Mouse (Mus musculus) megakaryocyte, adult 5-6 weeks (primary cell): ENCODE results near the gene 4933402J07Rik. TPM values are rescaled to one million over a fixed set of nuclear protein-coding genes. Genes with fewer than 3 reads are reported as not detected.
A peak's percentile ranks its signal among the peaks of the same experiment; 100 is the strongest.

Experiments used
- ATAC-seq: 2 replicates; pipeline ENCODE4 v1.8.0; 2016; ENCODE audit warnings: mild to moderate bottlenecking, inconsistent platforms; ENCODE audit not compliant: poor library complexity, severe bottlenecking
- total RNA-seq, 2 experiments: library from RNA; stranded (forward) in 1 of 2; stranded (reverse) in 1 of 2; fragments of 153-499, 151-499 nt in 1 of 2; fragments of 221-1000, 200-1000 nt in 1 of 2; gene quantifications; 2 replicates each; pipeline versions ENCODE4 v1.2.3 to v1.2.4; 2015 to 2017

The 4933402J07Rik gene
- total RNA-seq (2015) (not detected in 2 replicates), total RNA-seq (2017) (not detected in 2 replicates)

DNA sequence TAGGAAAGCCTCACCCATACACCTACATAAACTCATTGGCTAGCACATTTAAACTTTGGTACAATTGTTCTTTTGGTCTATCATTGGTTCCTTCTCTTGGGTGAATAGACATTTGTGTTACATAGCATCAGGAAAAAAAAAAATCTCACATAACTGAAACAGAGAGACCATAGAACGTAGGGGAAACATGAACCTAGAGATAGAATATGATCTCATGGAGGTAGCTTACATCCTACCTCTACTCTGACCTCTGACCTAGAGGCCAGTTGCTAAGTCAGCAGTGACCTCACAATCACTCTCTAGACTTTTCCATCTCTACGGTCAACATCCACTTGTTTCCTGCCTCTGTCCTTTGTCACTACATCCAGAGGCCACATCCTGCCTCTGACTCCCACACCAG, at the start of gene 4933402J07Rik:
Gene 4933402J07Rik (plus strand): TSS at position 301 of the 400 bp plus-strand sequence.
- no peak for ATAC-seq

DNA sequence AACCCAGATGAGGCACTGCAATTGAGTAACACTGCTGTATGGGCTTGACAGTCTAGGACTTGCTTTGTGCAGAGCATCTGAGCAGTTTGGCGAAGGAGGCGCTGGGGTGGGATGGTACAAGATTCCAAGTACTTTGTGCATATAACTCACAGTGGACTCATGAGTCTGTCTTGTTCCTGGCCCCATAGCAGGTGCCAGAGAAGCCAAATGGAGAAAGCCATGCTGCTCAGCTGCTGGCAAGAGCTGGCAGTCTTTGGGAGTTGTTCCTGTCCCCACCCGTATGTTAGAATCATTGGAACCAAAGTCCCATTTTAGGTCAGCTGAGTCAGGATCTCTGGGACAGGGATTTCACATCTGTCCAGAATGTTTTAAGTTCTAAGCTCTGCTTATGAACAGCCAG, 46.5 kb upstream of the 4933402J07Rik start:
- no peak for ATAC-seq

DNA sequence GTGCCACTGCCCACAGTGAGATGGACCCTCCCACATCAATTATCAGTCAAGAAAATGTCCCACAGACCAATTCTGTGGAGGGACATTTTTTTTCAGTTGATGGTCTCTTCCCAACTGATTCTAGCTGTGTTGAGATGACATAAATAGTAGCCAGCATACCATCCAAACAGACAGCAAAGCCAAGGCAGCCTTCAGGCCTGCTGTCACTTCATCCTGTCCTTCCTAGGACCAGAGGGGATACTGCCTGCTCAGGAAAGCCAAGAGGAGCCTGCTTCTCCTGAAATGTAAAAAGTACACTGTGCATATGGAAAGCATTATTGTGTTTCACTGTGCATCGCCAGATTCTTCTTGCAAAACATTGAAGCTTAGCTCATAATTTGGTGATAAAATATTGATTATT, 38.6 kb upstream of the 4933402J07Rik start:
- no peak for ATAC-seq

DNA sequence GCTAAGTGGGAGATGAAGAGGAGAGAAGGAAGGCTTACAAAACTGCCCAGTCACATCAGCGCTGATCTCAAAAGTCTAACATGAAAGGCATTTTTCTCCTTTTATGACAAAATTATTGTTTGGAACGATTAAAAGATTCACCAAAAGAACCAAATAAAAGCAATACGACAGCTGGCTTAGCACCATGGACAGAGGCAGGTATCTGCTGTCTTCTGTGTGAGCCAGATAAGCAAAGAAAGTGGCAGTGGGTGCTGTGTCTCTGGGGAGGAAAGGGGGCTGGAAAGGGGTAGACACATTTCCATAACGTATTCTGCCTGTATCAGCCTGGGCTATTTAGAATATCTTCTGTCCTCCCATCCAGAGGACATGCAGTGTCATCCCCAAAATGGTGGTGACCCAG, 32.5 kb upstream of the 4933402J07Rik start:
- ATAC-seq, result no peak

DNA sequence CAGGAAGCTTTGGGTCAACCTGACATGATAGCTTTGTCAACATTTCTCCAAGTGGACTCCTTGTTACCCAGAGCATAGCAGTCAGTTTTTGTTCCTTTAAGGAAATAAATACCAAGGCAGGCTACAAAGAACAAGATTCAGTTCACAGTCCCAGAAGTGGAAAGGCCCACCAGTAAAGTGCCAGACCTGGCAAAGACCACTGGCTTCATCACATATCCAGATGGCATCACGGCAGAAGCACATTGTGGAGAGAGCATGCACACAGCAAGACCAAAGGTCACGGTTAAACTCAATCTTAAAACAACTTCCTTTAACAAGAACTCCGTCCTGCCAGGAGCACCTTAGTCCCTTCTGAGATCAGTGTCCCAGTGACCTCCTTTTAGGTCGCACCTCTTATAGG, 30.2 kb upstream of the 4933402J07Rik start:
- no peak for ATAC-seq

DNA sequence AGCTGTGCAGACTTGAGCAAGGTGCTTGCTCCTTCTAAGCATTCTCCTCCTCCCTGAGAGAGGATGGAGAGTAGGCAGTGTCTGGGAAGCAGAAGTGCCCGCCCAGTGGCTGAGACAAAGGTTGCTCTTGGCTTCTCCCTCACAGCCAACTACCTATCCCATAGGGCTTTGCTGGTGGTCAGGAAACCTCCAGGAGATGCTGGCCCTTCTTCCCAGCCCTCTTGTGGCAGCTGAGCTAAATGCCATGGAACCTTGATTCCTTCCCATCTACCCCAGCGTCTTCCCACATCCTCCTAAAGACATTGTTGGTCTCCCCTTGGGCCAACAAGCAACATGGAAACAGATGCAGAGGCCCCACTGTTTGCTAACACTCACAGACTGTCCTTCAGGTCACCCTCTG, 28.8 kb upstream of the 4933402J07Rik start:
- no peak for ATAC-seq

DNA sequence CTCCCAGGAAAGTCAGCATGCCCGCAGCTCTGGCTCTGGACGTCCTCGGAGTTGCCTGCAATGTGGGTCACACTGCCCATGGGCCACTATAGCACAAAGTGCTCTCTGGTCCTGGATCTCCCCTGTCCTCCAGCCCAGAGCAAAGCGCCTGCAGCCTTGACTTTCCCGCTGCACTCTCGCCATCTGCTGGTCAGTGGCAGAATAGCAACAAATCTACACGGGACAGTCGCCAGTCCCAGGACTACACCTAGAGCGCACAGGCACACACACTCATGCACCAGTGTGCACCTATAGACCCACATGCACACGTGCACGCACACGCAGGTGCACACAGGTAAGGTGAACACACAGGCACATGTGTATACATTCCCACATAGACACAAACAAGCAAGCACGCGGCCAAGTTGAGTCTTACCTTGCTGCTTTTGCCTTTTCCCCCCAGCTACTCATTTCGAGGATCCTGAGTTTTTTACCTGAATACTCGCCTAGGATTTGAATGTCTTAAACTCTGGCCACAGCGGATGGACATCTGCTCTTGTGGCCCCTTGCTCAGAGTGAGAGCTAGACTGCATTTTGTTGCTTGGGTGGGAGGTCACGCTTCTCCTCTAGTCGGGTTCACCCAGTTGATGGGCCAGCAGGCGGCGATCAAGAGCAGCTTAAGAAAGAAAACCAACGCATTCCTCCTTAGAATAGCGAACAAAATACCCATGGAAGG, 26.9 kb upstream of the 4933402J07Rik start:
- peak; percentile 64 for ATAC-seq

DNA sequence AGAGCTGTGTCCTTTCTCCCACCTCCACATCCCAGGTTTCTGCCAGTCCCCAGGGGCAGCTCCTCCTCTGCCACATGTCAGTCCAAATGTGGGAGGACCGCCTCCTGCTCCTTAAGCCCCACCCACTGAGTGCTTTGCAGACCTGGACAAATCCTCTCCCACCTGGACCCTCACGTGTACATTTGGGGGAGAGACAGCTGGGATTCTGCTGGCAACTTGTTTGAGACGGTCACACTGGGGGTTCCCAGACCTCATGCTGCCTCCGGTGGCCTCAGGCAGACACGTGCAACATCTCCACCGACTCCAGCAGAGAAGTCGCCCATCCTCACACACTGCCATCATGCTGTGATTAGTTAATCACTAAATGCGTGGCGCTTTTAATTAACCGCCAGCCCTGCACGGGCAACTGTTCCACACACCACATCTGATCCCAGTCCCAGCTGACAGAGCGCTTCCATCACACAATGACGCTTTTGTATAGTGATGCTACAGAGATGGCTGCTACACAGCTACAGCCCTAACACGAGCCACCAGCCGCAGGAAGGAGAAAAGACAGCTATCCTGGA, 23.7 kb upstream of the 4933402J07Rik start:
- no peak for ATAC-seq

DNA sequence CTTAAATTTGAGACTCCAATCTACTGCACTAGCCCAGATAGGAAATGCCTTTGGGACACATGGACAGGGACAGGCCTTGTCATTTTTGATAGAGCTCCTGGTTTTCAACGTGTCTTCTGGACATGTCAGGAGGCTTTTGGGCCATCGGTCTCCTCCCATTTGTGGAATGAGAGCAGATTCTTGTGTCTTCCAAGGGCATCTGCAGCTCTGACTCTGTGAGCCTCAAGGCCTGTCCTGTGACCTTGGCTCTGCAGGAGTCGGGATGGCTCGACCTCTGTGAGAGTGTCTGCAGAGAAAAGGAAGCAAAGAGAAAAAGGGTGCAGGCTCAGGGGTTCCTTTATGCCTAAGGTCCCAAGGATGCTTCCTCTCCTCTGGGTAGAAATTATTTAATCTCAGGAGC, 13.8 kb upstream of the 4933402J07Rik start:
- ATAC-seq, result no peak

DNA sequence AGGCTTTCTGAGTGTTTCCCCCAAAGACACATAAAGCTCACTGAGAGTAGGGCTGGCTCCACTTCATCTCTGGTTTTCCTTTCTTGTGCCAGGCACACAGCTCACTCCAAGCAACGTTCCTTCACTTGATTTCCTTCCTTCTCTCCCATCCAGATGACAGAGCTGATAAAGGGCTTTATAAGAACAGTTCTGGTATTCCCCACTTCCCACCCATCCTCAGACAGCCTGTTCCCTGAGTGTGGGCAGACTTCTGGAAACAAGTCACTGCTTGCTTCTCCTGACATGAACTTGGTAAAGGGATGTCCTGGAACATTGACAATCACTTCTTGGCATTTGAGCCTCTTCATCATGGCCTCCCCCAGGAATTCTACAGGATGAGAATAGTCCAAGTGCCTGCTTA, 10.9 kb upstream of the 4933402J07Rik start:
- no peak for ATAC-seq

DNA sequence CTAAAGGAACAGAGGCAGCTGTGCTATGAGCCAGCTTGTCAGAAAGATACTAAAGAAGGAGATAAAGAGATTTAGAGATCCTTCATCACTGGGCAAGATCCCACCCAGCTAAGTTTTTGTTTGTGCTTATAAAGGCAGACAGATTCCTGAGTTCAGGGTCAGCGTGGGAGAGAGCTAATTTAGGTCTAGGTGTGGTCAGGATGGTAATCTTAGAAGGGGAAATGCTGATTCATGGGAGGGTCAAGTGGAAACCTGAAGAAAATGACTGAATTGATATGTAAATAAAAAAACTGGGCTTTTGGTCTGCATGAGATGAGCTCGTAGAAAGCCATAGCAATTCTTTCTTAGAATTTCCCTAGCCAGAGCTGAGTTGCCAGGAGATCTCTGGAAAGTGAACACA, 2.9 kb upstream of the 4933402J07Rik start:
- no peak for ATAC-seq

DNA sequence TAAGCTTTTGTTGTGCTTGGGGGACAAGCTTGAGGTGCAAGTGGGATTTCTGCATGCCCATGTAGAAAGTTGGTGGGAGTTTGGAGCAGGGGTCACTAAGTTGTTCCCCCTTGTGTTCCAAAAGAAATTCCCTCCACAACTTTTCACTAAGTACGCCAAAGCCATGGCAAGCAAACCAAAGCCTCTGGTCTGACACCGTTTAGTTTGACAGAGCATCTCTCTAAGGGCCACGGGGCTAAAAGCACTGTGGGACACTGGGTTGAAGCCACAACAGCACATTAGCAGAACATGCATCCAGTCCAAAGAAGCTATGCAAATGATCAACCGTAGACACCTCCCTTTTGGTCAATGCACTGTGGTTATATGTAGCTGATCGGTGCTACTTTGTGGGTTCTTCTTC, 5.5 kb downstream of the 4933402J07Rik start:
- no peak for ATAC-seq

DNA sequence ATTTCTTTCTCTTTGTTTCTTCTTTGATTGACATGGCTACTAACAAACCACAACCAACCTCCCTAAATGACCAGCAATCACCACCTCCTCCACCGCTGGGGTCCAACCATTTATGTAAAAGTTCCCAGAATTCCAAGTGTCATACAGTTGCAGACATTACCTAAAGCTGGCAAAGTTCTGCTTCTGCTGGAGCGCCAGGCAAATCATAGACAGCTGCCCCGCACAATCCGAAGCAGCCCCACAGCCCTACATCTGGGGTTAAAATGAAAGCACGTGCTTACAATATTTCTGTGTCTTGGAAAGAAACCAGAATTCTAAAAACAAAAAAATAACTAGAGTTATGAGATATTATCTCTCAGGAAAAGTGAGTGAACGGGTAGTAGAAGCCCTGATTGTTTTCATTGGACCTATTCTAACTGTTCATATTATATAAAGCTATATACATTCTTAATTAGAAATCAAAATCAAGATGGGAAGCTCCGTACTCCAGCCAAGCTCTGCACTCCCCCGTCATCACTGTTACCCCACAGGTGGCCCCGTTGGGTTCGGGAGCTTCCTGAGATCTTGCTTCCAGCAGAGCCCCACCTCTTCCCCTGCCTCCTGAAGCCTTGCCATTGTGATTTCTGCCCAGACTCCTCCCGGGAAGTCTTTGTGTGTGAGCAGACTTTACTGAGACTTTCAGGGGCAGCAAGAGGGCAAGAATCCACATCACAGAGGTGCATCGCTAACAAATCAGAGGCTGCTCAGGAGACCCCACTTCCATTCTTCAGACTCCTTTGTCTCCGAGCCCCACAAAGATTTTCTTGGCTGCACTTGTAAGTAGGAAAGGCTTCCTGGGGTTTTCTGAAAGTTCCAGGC, 6.3 kb downstream of the 4933402J07Rik start:
- ATAC-seq, result no peak

DNA sequence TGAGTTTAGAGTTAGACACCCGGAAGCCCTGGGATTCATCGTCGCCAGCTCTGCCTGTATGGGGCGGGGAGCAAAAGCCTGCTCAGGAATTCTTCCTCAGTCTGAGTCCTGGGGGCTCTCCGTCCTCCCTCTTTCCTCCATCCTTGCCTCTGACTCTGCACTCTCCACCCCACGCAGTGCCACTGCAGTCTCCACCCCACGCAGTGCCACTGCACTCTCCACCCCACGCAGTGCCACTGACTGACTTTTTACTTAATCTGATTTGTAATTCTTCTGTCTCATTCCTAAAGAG, 6.9 kb downstream of the 4933402J07Rik start:
- ATAC-seq, result no peak

DNA sequence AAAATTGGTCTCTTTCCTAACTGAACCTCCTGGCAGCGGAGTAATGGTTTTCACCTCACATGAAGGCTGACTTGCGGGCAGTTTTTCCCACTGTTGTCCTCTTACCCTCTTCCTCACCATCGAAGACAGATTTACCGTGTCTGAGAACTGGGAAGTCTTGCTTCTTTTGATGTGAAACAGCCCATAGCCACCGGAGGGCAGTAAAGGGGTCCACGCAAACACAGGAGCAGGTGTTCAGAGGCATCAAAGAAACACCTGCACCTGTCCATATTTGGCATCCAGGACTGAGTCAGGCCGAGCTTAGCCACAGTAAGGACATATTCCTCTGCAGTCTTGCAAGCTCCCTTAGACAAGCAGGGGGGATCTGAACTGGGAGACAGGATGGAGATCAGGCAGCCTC, 7.2 kb downstream of the 4933402J07Rik start:
- ATAC-seq, result no peak

DNA sequence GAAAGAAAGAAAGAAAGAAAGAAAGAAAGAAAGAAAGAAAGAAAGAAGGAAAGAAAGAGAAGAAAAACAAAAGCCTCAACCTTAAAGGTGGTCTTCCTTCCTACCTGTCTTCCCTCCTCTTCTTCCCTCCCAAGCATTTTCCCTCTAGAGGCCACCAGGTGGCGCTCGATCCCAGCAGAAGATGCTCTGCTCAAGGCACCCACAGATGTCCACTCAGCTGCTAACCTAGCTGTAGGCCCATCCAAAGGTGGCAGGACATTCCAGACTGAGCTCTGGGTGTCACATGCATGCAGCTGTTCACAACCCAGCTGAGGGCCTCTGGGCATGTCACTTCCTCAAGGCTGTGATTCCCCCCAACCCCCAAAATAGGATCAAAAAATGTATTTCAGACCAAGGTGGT, 30.6 kb downstream of the 4933402J07Rik start:
- ATAC-seq, result peak; percentile 47; the same call in 1 of the 2 replicates

DNA sequence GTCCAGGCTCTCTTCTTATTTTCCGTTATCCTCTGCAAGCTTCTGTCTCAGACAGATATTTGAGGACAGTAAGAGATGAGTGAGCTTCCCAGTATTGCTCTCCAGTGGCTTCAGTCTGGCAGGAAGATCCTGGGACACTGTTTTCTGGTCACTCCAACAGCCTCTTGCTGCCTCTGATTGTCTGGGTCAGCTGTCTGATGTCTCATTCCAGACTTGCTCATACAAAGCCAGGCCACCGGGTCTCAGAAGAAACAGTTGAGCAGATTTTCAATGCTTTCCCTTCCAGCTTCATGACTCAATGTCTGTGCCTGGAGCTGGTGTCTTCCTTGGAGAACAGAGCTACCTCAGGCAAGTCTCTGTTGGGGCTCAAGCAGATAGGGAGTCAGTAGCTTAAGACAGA, 39.1 kb downstream of the 4933402J07Rik start:
- no peak for ATAC-seq

DNA sequence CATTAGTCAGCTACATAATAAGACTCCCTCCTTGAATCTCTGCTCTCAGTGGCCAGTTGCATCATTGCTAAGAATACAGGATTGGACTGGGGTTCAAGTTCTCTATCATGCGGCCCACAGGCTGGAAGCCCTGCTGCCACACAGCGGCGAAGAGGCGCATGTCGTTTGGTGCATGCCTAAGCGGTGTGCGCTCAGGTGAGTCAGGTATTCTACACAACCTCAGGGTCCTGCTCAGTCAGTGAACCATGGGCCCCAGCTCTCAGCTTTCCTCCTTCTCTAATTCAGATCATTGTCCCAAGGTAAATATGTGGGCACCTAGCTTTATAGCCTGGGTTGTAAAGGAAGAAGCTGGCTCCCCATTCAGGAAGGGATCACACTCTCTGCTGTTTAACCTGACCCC, 45.5 kb downstream of the 4933402J07Rik start:
- ATAC-seq, result no peak

DNA sequence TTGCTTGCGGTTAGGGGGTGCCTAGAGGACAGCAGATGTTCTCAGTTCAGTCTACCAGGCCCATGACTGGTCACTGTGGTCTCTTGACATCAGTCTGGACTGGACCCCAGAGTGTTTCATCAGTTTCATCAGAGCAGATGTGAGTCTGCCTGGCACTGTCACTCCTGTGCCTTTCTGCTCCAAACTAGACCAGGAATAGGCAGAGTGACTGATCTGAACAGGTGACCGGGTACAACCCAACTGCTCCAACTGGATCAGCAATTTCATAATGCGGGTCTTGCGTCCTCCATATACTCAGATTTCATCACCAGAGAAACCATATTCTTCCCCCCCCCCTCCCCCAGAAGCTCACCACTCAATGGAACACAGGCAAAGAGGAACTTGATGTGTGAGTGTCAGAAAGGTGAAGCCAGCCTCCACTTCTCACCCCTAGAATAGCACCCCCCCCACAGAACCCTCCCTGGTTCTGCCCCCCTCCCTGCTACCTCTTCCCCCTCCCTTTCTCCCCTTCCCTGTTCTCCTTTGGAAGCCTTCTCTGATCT, 46.1 kb downstream of the 4933402J07Rik start:
- no peak for ATAC-seq

DNA sequence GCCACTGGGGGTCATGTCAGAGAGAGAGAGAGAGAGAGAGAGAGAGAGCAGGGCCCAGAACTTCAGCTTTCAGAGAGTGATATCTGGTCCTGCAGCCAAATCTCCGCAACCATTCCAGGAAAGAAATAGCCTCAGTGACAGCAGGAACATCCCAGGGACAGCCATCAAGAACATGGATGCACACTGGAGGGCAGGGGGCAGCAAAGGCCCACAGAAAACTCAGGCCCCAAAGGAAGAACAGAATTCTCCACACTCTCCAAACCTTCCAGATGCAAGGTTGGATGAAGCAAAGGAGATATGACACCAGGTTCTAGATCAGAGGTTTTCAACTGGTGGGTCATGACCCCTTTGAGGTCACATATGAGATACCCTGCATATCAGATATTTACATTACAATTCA, 50.0 kb downstream of the 4933402J07Rik start:
- no peak for ATAC-seq

DNA sequence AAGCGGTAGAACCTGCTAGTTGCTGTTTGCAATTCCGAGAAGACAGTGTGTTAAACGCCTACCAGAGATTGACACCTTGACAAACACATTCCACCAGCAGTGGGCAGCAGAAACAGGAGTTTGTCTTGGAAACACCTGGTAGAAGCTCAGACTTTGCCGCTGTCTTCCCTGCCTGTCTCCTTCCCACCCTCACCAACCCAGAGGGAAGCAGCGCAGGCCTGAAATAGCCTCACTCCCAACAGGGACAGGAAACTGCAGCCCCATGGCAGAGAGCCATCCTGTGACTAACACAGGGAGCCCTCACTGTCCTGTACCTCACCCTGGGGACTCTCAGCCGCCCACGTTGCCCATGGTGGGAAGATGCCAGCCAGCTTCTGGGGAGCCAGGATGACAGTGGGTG, 55.5 kb downstream of the 4933402J07Rik start:
- no peak for ATAC-seq

DNA sequence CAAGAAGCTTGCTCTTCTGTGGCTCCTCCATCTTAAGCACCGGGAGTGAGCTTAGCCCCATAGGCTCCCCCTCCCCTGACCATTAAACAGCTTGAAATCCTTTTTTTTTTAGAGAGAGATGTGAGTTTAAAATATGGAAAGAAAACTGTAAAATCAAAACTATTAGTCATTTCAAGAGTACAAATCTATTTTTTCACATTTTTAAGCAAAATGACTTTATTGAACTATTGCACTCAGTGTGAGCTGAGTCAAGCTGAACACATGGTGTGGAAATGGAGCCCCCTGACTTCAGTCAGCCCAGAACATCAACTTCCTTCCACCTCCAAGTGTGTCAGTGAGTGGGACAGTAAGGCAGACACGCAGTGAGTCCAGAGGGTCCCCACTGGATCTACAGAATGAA, 55.9 kb downstream of the 4933402J07Rik start:
- no peak for ATAC-seq
